7 mouse cellular contexts compared by ENCODE assay signal in genomic region chr4:21727615-21728165, GRCm38 (mm10). TPM values are rescaled to one million over a fixed set of nuclear protein-coding genes. Genes with fewer than 3 reads are reported as not detected.
A peak's percentile ranks its signal among the peaks of the same experiment; 100 is the strongest.
DNase-seq lines count a peak whose midpoint lies in the region; ATAC-seq lines count a peak whose summit lies in the region.

Gene Ccnc (plus strand): TSS chr4:21727701.

- 0 out of 2 replicates have a peak, but pooled peaks cover under 1% of the 10 kb centered on the region for H3K36me3 ChIP-seq in embryonic facial prominence, embryonic 12.5 days
- no peaks in the 10 kb centered on the region for H3K36me3 ChIP-seq in limb, embryonic 11.5 days (ENCODE audit: control insufficient read depth, insufficient read depth, low read length)
- peaks cover 1% of the 10 kb centered on the region for H3K36me3 ChIP-seq in midbrain, embryonic 14.5 days (ENCODE audit: control insufficient read depth, insufficient read depth, low read length)

- peak; percentile 92 for DNase-seq in adrenal gland, postnatal 25 days
- peak; percentile 99 for DNase-seq in heart, adult 11 months
- DNase-seq in kidney, adult 18-20 months, result peak; percentile 92
- peak; percentile 94 for DNase-seq in limb, embryonic 11.5 days (ENCODE audit: low spot score)
- peak; percentile 95 for DNase-seq in midbrain, embryonic 14.5 days
- DNase-seq in spleen, adult 18-20 months, result peak; percentile 78 to 86

- no peaks in the 10 kb centered on the region for H3K27me3 ChIP-seq in embryonic facial prominence, embryonic 12.5 days
- no peaks in the 10 kb centered on the region for H3K27me3 ChIP-seq in limb, embryonic 11.5 days (ENCODE audit: control insufficient read depth, insufficient read depth, low read length)
- H3K27me3 ChIP-seq in midbrain, embryonic 14.5 days (ENCODE audit: control insufficient read depth, insufficient read depth, low read length), result no peaks in the 10 kb centered on the region

- peaks cover 5% of the 10 kb centered on the region; the same call in 1 of the 2 replicates for H3K4me1 ChIP-seq in embryonic facial prominence, embryonic 12.5 days
- H3K4me1 ChIP-seq in limb, embryonic 11.5 days (ENCODE audit: control insufficient read depth, insufficient read depth, low read length), result no peaks in the 10 kb centered on the region; the same call in 1 of the 2 replicates
- peaks cover 10% of the 10 kb centered on the region for H3K4me1 ChIP-seq in midbrain, embryonic 14.5 days (ENCODE audit: control insufficient read depth, insufficient read depth, low read length)

- peak within 1 kb of the TSS; percentile 76 for H3K4me2 ChIP-seq in embryonic facial prominence, embryonic 12.5 days (replicated peaks)
- peak within 1 kb of the TSS; percentile 43 for H3K4me2 ChIP-seq in limb, embryonic 11.5 days (ENCODE audit: low read depth, severe bottlenecking)
- H3K4me2 ChIP-seq in midbrain, embryonic 14.5 days (ENCODE audit: low read length), result peak within 1 kb of the TSS; percentile 72

- WGBS in embryonic facial prominence, embryonic 12.5 days, result under 1% methylated on average over 37 of the region's 37 CpGs
- under 1% methylated on average over 37 of the region's 37 CpGs for WGBS in limb, embryonic 11.5 days
- WGBS in midbrain, embryonic 14.5 days, result under 1% methylated on average over 37 of the region's 37 CpGs

- ATAC-seq in embryonic facial prominence, embryonic 12.5 days (ENCODE audit: insufficient number of reproducible peaks, insufficient read depth, low FRiP score, low TSS enrichment), result peak; percentile 98
- ATAC-seq in limb, embryonic 11.5 days (ENCODE audit: insufficient number of reproducible peaks, low FRiP score, low TSS enrichment, low read depth), result peak; percentile 97
- ATAC-seq in midbrain, embryonic 14.5 days (ENCODE audit: low FRiP score, low TSS enrichment), result peak; percentile 96

- peak within 1 kb of the TSS; percentile 80 for H3K27ac ChIP-seq in embryonic facial prominence, embryonic 12.5 days
- peak within 1 kb of the TSS; percentile 22; the same call in 1 of the 2 replicates for H3K27ac ChIP-seq in limb, embryonic 11.5 days (replicated peaks; ENCODE audit: low read depth, low read length)
- H3K27ac ChIP-seq in midbrain, embryonic 14.5 days (replicated peaks; ENCODE audit: low read depth, low read length), result peak within 1 kb of the TSS; percentile 83

- H3K9ac ChIP-seq in embryonic facial prominence, embryonic 12.5 days, result peak within 1 kb of the TSS; percentile 81
- H3K9ac ChIP-seq in limb, embryonic 11.5 days (ENCODE audit: low read length), result peak within 1 kb of the TSS; percentile 74
- peak within 1 kb of the TSS; percentile 89 for H3K9ac ChIP-seq in midbrain, embryonic 14.5 days (replicated peaks; ENCODE audit: low read length)

- no peaks in the 10 kb centered on the region for H3K9me3 ChIP-seq in embryonic facial prominence, embryonic 12.5 days
- no peaks in the 10 kb centered on the region for H3K9me3 ChIP-seq in limb, embryonic 11.5 days (ENCODE audit: control insufficient read depth, low read length)
- H3K9me3 ChIP-seq in midbrain, embryonic 14.5 days (ENCODE audit: control insufficient read depth, low read length), result no peaks in the 10 kb centered on the region

- peak within 1 kb of the TSS; percentile 86 for H3K4me3 ChIP-seq in embryonic facial prominence, embryonic 12.5 days
- H3K4me3 ChIP-seq in limb, embryonic 11.5 days (ENCODE audit: low read depth, low read length), result peak within 1 kb of the TSS; percentile 60
- H3K4me3 ChIP-seq in midbrain, embryonic 14.5 days (replicated peaks; ENCODE audit: low read depth, low read length), result peak within 1 kb of the TSS; percentile 80

RNA-seq across cellular contexts. Expression of gene Ccnc, which starts in this region (rescaled TPM):
- total RNA-seq in adrenal gland, postnatal 25 days (2021), result 19.8 and 23.9 TPM in 2 replicates
- polyA plus RNA-seq in embryonic facial prominence, embryonic 12.5 days (2016; fragmentation: Nextera tagmentation; extraction: Ambion mirVana), result 43.4 and 48.6 TPM in 2 replicates
- polyA plus RNA-seq in limb, embryonic 11.5 days (2014; fragmentation: Nextera tagmentation; extraction: Ambion mirVana), result 47.8 and 48.5 TPM in 2 replicates
- polyA plus RNA-seq in midbrain, embryonic 14.5 days (2014; fragmentation: Nextera tagmentation; extraction: Ambion mirVana), result 78.0 and 80.0 TPM in 2 replicates

Comparison
In these comparisons a context has a peak if more than half of its experiments do, and no peak if none do; other contexts are left out.
1. Peak in every context shown above with its lines: DNase-seq, ATAC-seq, H3K4me3 ChIP-seq and H3K27ac ChIP-seq.
2. H3K27ac ChIP-seq: peak in every context shown above with its lines; median percentile 83 in midbrain, embryonic 14.5 days; 80 in embryonic facial prominence, embryonic 12.5 days; 22 in limb, embryonic 11.5 days.